Mouse (Mus musculus) hindbrain, embryonic 14.5 days (tissue): ENCODE data around the gene Tnip1. TPM values are rescaled to one million over a fixed set of nuclear protein-coding genes. Genes with fewer than 3 reads are reported as not detected.
"Not testable (repeated sequence)": the region's sequence is repeated elsewhere in the genome, so short reads cannot be mapped to it uniquely, and the experiment has no call there.

Experiments
- ATAC-seq: fragments of 200-750 bp; cut with Nextera tagmentation; 2 replicates; pipeline ENCODE4 v1.8.0; 2017; ENCODE audit warnings: moderate number of reproducible peaks, mild to moderate bottlenecking, moderate TSS enrichment, moderate library complexity; ENCODE audit not compliant: low FRiP score
- DNase-seq: peaks from one replicate; pipeline ENCODE4 v3.0.0-alpha.2; 2015; ENCODE audit warnings: low spot score
- H3K27ac ChIP-seq: fragments of 300-500 bp; sonication (generic); 2 replicates; pipeline ENCODE4 v1.5.1; 2014; ENCODE audit warnings: mild to moderate bottlenecking, moderate library complexity
- H3K27me3 ChIP-seq: fragments of 300-500 bp; sonication (generic); 2 replicates; pipeline ENCODE4 v1.6.1; 2014; ENCODE audit warnings: mild to moderate bottlenecking, low read length, mixed read lengths; ENCODE audit not compliant: control insufficient read depth, insufficient read depth
- H3K36me3 ChIP-seq: fragments of 300-500 bp; sonication (generic); replicated peaks from 2 replicates; pipeline ENCODE4 v1.6.1; 2014; ENCODE audit not compliant: control insufficient read depth, insufficient read depth
- H3K4me1 ChIP-seq: fragments of 300-500 bp; sonication (generic); replicated peaks from 2 replicates; pipeline ENCODE4 v1.6.1; 2014; ENCODE audit warnings: antibody characterized with exemption, low read length, mixed read lengths; ENCODE audit not compliant: control insufficient read depth, insufficient read depth
- H3K4me2 ChIP-seq: fragments of 300-500 bp; sonication (generic); replicated peaks from 2 replicates; pipeline ENCODE4 v1.6.1; 2014; ENCODE audit warnings: mild to moderate bottlenecking, moderate library complexity
- H3K4me3 ChIP-seq: fragments of 300-500 bp; sonication (generic); replicated peaks from 2 replicates; pipeline ENCODE4 v1.5.1; 2014; ENCODE audit warnings: mild to moderate bottlenecking, low read length
- H3K9ac ChIP-seq: fragments of 300-500 bp; sonication (generic); 2 replicates; pipeline ENCODE4 v1.6.1; 2014
- H3K9me3 ChIP-seq: fragments of 300-500 bp; sonication (generic); 2 replicates; pipeline ENCODE4 v1.6.1; 2016; ENCODE audit warnings: low read length; ENCODE audit not compliant: control insufficient read depth
- WGBS: fragments of 180-500 bp; shearing (Covaris S2); extraction: QIAGEN DNeasy Blood & Tissue Kit; methylation state at CpG from one replicate; pipeline ENCODE4 v1.1.7; 2014; 5-methylcytosine and 5-hydroxymethylcytosine counted together
- polyA plus RNA-seq: library from polyadenylated mRNA; unstranded; fragments of >200 nt; fragmentation: Nextera tagmentation; extraction: Ambion mirVana; gene quantifications from 2 replicates; pipeline ENCODE4 v1.2.1, GENCODE M21; 2014

Tnip1 gene
- polyA plus RNA-seq, 1 experiment from 2014 or later, result 17.0 TPM

DNA sequence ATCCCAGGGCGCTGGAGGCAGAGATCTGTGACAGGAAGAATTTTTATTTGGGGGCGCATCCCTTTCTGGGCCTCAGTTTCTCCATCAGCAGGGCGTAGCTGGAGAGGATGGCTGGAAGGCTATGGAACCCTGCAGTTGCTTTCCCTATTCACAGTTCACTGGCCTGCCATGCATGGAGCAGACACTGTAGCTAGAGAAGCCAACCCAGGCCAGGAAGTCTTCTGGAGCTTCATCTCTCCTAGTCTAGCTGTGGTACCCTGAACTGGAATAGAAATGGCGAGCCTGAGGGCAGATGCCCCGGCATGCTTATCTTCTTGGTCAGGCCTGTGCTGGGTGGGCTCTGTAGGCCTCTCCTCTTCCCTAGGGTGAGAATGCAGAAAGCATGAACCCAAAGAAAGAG is 59.4 kb downstream of the Tnip1 start:
- Histone ChIP-seq H3K36me3 (no peaks in the 10 kb centered on the region), H3K4me3 (peak overlapping the region; percentile 43), H3K27ac (no peak overlapping the region), H3K9ac (peak overlapping the region; percentile 58; the same call in 1 of the 2 replicates), H3K27me3 (no peaks in the 10 kb centered on the region; the same call in 1 of the 2 replicates), H3K9me3 (no peaks in the 10 kb centered on the region), H3K4me2 (peak overlapping the region; percentile 86), H3K4me1 (peaks cover 11% of the 10 kb centered on the region)
- no peak for ATAC-seq
- no peak for DNase-seq
- 77% methylated on average over 5 of the region's 5 CpGs for WGBS

DNA sequence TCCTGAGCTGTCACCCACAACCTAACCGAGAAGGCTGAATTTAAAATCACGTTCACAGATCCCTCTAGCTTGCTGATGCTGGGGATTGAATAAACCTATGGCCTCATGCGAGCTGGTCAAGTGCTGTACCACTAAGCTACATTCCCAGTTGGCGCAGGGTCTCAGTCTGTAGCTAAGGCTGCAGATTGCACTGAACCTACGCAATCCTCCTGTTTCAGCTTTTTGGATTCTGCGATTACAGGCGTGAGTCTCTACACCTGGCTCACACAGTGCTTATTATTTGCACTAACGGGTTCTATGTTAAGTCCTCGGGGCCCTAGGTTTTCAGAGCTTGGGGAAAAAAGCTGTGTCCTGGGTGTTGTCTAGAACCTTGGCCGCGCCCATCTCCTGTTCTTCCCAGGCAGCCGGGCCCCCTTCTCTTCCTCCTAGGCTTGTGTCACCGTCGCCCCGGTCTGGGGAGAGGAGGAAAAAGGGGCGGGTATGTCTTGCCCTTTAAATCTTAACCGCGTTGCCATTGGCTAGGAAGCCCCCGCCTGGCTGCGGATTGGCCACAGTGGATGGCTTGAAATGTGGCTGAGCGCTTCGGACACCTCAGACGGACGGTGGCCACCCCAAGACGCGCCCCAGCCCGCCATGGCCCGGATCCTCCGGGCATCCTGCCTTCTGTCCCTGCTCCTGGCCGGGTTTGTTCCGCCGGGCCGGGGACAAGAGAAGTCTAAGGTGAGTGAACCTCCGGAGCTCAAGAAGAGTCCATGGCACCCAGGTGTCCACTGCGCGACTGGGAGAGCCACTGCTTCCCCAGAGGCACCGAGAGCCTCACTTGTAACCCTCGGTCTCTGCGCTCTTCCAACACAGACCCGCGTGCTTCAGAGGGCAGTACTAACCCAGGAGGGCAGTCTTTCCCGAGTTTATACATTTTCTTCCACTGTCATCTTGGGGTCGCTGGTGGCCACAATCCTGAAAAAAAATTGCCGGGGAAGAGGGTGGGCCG is 60.1 kb downstream of the Tnip1 start, which contains the start of gene Gpx3:
Gpx3 (plus strand) TSS at position 121 of the 991 bp plus-strand sequence.
- peak within 1 kb of the TSS; percentile 58 for H3K9ac ChIP-seq
- no peaks in the 10 kb centered on the region for H3K36me3 ChIP-seq
- H3K4me1 ChIP-seq, result peaks cover 11% of the 10 kb centered on the region
- no peaks in the 10 kb centered on the region for H3K9me3 ChIP-seq
- ATAC-seq, result peak; percentile 88
- peak; percentile 75 for DNase-seq
- no peaks in the 10 kb centered on the region; the same call in 1 of the 2 replicates for H3K27me3 ChIP-seq
- H3K27ac ChIP-seq, result no peak within 1 kb of the TSS
- H3K4me3 ChIP-seq, result peak within 1 kb of the TSS; percentile 43
- peak within 1 kb of the TSS; percentile 86 for H3K4me2 ChIP-seq
- 16% methylated on average over 45 of the region's 45 CpGs for WGBS

DNA sequence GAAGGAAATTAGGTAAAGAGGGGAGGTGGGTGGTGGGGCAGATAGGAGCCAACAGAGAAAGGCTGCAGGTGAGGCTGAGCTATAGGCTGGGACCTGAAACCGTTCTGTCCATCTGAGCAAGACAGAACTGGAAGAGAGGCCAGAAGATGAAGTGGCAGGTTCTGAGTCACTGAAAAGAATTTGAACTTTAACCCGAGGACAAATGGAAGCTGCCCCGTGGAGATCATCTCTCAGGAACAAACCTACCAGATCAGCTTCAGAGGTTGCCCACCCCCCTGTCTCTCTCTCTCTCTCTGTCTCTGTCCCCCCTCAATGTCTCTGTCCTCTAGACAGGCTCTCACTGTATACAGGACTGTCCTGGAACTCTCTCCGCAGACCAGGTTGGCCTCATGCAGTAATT is 63.1 kb downstream of the Tnip1 start:
- no peak for ATAC-seq
- Histone ChIP-seq H3K4me2 (no peak overlapping the region), H3K27me3 (no peaks in the 10 kb centered on the region; the same call in 1 of the 2 replicates)

DNA sequence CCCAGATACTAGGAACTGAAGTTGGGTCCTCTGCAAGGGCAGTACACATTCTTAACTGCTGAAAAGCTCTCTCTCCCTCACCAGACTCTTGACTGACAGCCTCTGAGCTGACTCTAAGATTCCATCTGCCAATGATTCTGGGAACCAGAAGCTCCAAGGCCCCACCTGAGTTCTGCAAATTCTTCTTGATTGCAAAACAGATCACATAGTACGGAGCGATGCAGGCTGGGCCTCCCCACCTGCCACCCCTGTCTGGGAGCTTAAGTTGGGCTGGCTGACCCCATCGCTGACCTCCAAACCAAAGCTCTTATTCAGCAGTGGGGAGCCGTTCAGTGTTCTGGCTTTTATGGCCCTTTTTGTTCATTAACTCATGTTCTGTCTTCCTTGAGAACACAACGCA is 65.2 kb downstream of the Tnip1 start:
- peaks cover 4% of the 10 kb centered on the region; the same call in 1 of the 2 replicates for H3K4me1 ChIP-seq
- no peaks in the 10 kb centered on the region for H3K9me3 ChIP-seq
- no peaks in the 10 kb centered on the region for H3K36me3 ChIP-seq
- H3K27ac ChIP-seq, result no peak overlapping the region
- DNase-seq (no peak), ATAC-seq (no peak)
- H3K4me2 ChIP-seq, result no peak overlapping the region
- 39% methylated on average over 5 of the region's 5 CpGs for WGBS
- H3K27me3 ChIP-seq, result no peaks in the 10 kb centered on the region
- no peak overlapping the region for H3K4me3 ChIP-seq
- no peak overlapping the region for H3K9ac ChIP-seq

More for the DNA sequence above, 63.1 kb downstream of the Tnip1 start:
- H3K9me3 ChIP-seq, result no peaks in the 10 kb centered on the region
- H3K36me3 ChIP-seq, result no peaks in the 10 kb centered on the region
- H3K4me1 ChIP-seq, result peaks cover 11% of the 10 kb centered on the region
- no peak for DNase-seq
- WGBS, result 76% methylated on average over 4 of the region's 4 CpGs
- no peak overlapping the region for H3K27ac ChIP-seq
- no peak overlapping the region for H3K4me3 ChIP-seq
- no peak overlapping the region for H3K9ac ChIP-seq

DNA sequence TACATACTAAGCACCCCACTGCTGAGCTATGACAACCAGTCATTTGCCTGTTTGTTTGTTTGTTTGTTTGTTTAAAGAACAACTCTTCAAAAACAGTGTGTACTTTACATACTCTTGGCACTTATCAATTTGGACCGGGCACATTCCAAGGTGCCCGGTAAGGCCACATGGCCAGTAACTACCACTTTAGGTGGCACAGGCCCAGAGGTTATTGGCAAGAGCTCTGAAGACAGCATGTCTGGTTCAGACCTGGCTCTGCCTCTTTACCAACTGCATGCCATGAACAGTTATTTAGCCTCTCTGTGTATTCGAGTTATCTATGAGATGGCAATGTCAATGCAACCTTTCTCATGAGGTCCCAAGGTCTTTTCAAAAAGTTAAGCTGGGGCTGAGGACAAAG is 66.1 kb downstream of the Tnip1 start:
- not testable (repeated sequence) for H3K4me3 ChIP-seq, H3K9me3 ChIP-seq, ATAC-seq, H3K36me3 ChIP-seq, H3K27me3 ChIP-seq, H3K4me1 ChIP-seq, H3K27ac ChIP-seq, H3K4me2 ChIP-seq, DNase-seq, H3K9ac ChIP-seq
- 89% methylated on average over 3 of the region's 3 CpGs for WGBS

DNA sequence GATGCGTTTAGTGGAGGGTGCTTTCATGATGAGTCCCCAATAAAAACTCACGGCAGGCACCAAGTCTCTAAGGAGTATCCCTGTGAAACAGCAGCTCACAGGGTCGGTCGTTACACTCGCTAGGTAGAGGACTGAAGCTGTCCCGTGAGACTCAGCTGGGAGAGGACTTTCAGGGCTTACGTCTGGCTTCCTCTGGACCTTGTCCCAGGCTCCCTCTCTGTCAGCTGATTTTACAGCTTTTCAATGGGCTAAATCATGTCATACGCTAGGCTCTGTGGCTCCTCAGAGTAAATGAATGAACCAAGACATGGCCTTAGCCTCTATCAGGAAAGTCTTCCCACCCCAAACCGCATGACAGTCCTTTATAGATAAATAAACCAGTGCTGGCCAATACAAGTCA is 68.1 kb downstream of the Tnip1 start:
- no peak overlapping the region for H3K9ac ChIP-seq
- DNase-seq (no peak), ATAC-seq (no peak)
- H3K36me3 ChIP-seq, result no peaks in the 10 kb centered on the region
- H3K4me1 ChIP-seq, result no peaks in the 10 kb centered on the region
- H3K27me3 ChIP-seq, result no peaks in the 10 kb centered on the region
- no peak overlapping the region for H3K27ac ChIP-seq
- H3K4me3 ChIP-seq, result no peak overlapping the region
- H3K9me3 ChIP-seq, result no peaks in the 10 kb centered on the region
- 70% methylated on average over 9 of the region's 9 CpGs for WGBS
- no peak overlapping the region for H3K4me2 ChIP-seq

DNA sequence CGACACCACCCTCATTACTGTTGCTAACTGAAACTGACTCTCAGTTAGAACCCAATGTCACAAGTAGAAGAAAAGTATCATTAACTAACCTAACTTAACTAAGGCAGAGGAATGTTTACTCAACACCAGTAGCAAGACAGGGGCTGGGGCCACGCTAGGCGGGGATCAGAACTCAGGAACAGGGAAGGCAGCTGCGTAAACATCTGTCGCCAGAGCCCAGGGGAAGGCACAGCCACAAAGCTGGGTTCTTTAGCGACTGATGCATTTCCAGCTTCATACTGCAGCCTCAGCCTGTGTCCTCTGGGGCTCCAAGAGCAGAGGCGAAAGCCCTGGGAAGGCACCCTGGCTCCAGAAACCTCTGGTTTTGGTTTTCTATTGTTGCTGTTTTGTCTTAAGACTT is 70.6 kb downstream of the Tnip1 start:
- Histone ChIP-seq H3K9me3 (no peaks in the 10 kb centered on the region), H3K4me3 (no peak overlapping the region), H3K27ac (no peak overlapping the region), H3K27me3 (no peaks in the 10 kb centered on the region), H3K4me2 (no peak overlapping the region), H3K36me3 (no peaks in the 10 kb centered on the region), H3K4me1 (no peaks in the 10 kb centered on the region), H3K9ac (no peak overlapping the region)
- ATAC-seq, result no peak
- no peak for DNase-seq
- WGBS, result 49% methylated on average over 7 of the region's 7 CpGs

DNA sequence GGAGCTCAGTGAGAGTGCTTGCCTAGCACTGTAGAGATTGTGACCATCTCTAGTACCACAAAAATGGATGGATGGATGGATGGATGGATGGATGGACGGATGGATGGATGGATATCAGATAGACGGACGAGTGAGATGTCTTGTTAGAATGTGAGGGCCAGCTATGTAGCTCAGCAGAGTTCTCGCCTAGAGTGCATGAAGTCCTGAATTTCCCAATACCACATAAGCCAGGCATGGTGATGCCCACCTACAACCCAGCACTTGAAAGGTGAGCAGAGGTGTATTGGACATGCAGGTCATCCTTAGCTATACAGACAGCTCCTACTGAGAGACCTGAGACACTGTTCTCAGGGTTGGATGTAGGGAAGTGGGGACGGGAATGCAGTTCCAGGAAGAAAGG is 71.4 kb downstream of the Tnip1 start:
- Histone ChIP-seq H3K4me2 (no peak overlapping the region), H3K4me3 (no peak overlapping the region), H3K27me3 (no peaks in the 10 kb centered on the region), H3K4me1 (no peaks in the 10 kb centered on the region), H3K27ac (no peak overlapping the region), H3K9me3 (no peaks in the 10 kb centered on the region), H3K9ac (no peak overlapping the region), H3K36me3 (no peaks in the 10 kb centered on the region)
- DNase-seq (no peak), ATAC-seq (no peak)
- WGBS, result 82% methylated on average over 5 of the region's 5 CpGs

DNA sequence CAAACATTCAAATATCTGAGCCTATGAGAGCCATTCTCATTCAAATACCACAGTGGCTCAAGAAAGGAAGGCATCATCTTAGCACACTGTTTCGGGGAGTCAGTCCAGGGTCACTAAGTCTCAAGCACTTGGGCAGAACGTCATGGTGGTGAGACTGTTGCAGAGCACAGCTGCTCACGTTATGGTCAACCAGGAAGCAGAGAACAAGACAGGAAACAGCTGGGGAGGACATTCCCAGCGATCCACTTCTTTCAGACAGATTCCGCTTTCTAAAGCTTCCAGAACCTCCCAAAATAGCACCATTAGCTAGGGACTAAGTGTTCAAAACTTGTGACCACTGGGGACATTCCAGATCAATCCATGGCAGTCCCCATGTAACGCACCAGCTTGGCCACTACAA is 74.8 kb downstream of the Tnip1 start:
- Histone ChIP-seq H3K36me3 (no peaks in the 10 kb centered on the region), H3K4me3 (no peak overlapping the region), H3K27ac (no peak overlapping the region), H3K4me2 (no peak overlapping the region), H3K9ac (no peak overlapping the region), H3K4me1 (no peaks in the 10 kb centered on the region), H3K9me3 (no peaks in the 10 kb centered on the region), H3K27me3 (no peaks in the 10 kb centered on the region)
- WGBS, result 90% methylated on average over 6 of the region's 6 CpGs
- ATAC-seq (no peak), DNase-seq (no peak)
